Mouse (Mus musculus): ENCODE data around the gene Zfp275.
"Not testable (repeated sequence)": the region's sequence is repeated elsewhere in the genome, so short reads cannot be mapped to it uniquely, and the experiment has no call there.

Zfp275 gene

GRCm38 (mm10) chrX:73342483-73342895 lies at the start of gene Zfp275:
Gene Zfp275 (plus strand): TSS chrX:73342621.
- peak; percentile 81 for DNase-seq (ENCODE audit: low spot score)

DNA sequence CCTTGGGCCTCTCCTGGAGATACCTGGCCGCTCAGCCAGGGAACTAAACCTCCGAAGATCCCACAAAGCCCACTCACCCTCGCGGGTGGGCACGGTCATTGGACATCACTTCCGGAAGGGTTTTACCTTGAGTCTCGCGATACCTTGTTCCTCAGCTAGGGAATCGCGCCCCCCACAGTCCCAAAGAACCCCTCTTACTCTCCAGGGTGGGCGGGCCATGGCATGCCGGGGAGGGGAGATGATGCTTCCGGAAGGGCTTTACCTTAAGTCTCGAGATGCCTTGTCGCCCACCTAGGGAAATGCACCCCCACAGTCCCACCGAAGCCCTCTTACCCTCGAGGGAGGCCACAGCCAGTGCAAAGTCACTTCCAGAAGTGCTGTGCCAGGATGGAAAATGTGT lies 49.5 kb upstream of the Zfp275 start, which contains the start of the genes Xlr5a and Xlr5c:
Xlr5a (minus strand) TSS at position 101 of the 400 bp plus-strand sequence.
Xlr5c (minus strand) TSS at position 101 of the 400 bp plus-strand sequence.
- DNase-seq (ENCODE audit: low spot score) = not testable (repeated sequence)

DNA sequence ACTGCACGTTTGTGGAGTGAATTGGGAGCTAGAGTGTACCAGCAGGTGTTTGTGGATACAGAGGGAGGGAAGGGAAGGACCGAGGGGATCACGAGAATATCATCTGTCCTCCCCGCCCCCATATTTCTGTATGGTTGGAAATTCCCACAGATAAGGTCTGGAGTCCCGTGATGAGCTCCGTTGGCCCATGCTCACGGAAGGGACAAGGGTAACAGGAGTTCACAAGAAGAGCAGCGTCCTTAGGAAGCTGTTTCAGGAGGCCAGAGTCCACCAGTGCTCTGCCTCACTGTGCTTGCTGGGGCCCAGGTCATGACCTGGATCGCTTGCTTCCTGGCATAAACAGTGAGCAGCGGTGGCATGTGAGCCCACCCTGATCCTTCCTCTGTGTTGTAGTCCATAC lies 46.7 kb upstream of the Zfp275 start:
- DNase-seq (ENCODE audit: low spot score) = not testable (repeated sequence)

- DNase-seq (ENCODE audit: low spot score) = no peak
Measured at GRCm38 (mm10) chrX:73312522-73312921, 29.9 kb upstream of the Zfp275 start.

GRCm38 (mm10) chrX:73321029-73321428 lies 21.4 kb upstream of the Zfp275 start:
- DNase-seq (ENCODE audit: low spot score) = no peak

GRCm38 (mm10) chrX:73327215-73327614 lies 15.2 kb upstream of the Zfp275 start:
- no peak for DNase-seq (ENCODE audit: low spot score)

DNA sequence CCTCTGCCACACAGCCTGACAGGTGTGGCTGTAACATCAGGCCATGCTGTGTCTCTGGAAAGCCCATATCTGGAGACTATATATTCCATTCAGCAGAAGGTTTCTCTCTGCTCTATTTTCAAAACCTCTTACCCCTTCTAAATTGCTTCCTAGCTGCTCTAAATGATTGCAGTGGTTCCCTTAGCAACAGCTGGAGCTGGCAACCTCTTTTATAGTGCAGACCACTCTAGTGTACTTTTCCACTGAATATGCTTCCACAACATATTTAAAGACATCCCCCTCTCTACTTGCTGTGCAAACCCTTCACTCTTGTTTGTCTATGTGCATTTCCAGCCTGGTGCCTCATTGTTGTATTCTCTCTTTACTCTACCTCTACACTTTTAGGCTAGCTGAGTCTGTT lies 8.9 kb upstream of the Zfp275 start:
- no peak for DNase-seq (ENCODE audit: low spot score)

DNA sequence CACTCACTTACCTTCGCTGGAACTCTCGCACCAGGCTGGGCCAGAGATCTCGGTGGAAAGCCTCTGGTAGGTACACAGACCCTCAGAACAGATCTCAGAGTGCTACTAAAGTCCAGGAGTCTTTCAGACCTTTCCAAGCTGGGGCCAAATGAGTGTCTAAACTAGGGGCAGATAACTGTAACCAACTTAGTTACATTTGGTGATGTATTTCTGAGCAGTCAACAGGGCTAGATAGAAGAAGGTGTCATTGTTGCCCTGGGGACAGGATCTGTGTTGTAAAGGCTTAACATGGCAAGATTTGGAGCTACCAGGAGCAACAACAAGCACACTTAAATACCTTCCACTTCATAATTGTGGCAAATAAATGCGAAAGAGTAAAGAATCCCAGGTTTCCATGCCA lies 5.7 kb upstream of the Zfp275 start, which contains the start of gene Gm45015:
Gm45015 (minus strand) TSS at position 101 of the 400 bp plus-strand sequence.
- no peak for DNase-seq (ENCODE audit: low spot score)

DNA sequence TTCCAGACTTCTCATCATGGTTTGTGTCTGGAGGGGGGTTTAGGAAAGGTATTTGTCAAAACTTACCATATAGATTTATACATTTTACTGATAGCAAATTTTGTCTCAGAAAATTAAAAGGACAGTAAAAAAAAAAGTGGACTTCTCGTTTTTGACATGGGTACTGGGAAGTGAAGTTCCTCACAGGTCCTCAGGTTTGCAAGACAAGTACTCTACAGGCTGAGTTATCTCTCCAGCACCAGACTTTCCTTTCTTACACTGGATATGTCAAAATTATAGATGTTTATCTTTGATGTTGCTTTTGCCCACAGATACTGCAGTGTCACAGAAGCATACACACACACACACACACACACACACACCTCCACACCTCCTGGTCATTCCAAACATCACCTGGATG lies 948 bp upstream of the Zfp275 start:
- DNase-seq (ENCODE audit: low spot score) = no peak

GRCm38 (mm10) chrX:73342068-73342467 lies 353 bp upstream of the Zfp275 start:
- DNase-seq (ENCODE audit: low spot score) = no peak

DNA sequence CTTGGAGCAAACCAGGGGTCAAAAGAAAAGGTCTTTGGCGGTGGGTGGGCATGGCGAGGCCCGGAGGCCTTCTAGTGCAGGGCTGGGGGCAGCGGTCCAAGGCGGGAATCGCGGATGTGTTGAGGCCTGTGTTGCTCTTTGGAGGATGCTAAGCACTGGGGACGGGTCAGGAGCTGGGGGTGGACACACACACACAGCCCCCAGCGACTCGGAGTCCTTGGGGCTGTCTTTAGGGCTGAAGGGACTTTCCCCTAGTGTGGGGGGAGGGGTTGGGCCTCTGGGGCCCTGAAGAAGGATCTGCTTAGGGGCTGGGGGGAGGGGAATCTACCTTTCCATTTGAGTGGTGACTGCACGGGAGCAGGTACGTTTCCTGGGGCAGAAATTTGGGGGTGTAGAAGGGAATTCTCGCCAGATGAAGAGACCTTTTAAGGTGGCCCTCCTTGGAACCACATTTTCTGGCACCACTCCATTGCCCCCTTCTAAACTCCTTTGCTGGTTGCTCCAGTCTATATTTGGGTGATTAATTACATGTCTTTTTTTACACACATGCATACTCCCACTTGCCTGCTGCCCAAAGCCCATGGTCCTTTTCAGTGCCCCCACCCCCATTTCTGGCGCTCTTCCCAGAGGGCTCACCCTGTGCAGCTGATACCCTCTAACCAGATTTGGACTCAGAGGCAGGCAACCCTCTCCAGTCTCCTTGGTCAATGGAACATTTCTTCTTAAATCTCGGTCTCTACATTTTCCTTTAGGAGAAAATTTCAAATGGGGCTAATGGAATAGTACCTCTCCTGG lies 717 bp downstream of the Zfp275 start:
- DNase-seq (ENCODE audit: low spot score) = peak; percentile 26

DNA sequence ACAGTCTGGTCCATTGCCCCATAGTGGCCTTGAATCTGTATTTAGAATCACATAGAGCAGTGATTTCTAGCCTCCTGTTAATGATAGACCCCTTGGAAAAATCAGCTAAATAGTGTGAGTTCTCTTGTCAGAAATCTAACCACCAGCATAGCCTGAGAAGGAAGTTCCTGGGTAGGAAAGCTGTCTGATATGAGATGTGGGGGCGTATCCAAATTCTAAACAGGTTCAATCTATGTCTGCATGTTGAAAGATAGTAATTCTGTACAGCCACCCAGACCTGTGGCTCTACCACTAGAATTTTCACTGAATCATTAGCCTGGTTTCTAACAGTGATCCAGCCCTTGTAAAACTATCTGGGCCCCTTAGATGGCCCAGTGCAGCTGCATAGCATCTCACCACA lies 1.4 kb downstream of the Zfp275 start:
- no peak for DNase-seq (ENCODE audit: low spot score)

DNA sequence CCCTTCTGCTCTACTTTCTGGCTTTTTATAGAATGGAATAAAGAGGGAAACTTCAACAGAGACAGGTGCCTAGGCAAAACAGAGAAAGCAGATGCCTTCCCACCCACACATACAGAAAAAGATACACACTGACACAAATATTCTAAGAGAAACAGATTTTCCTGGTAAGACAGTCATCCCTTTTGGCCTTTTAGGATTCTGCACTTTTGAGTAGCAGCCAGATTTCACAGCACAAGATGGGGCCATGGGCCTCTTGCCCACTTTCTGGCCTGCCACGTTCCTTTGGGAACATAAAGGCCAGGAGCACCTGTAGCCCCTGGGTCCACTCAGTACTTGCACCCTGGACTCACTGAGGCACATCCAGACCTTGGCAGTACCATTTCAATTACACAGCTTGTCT lies 1.9 kb downstream of the Zfp275 start:
- no peak for DNase-seq (ENCODE audit: low spot score)

GRCm38 (mm10) chrX:73356163-73356562 lies 13.7 kb downstream of the Zfp275 start:
- DNase-seq (ENCODE audit: low spot score) = no peak

- no peak for DNase-seq (ENCODE audit: low spot score)
Measured at GRCm38 (mm10) chrX:73356719-73357118, 14.3 kb downstream of the Zfp275 start.

DNA sequence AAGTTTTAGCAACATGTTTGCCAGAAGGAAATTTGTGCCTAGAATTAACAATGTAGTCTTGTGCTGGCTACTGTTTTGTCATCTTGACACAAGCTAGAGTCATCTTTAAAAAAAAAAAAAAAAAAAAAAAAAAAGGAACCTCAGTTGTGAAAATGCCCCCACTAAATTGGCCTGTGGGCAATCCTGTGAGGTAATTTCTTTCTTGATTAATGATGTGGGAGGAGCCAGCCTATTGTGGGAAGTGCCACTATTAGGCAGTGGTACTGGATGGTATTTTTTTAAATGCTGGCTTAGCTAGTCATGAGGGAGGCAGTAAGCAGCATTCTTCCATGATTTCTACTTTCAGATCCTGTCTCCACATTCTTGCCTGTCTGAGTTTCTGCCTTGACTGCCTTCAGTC lies 20.9 kb downstream of the Zfp275 start:
- DNase-seq (ENCODE audit: low spot score) = no peak

- no peak for DNase-seq (ENCODE audit: low spot score)
Measured at GRCm38 (mm10) chrX:73384419-73384818, 42.0 kb downstream of the Zfp275 start.

- no peak for DNase-seq (ENCODE audit: low spot score)
Measured at GRCm38 (mm10) chrX:73384924-73385323, 42.5 kb downstream of the Zfp275 start.

DNA sequence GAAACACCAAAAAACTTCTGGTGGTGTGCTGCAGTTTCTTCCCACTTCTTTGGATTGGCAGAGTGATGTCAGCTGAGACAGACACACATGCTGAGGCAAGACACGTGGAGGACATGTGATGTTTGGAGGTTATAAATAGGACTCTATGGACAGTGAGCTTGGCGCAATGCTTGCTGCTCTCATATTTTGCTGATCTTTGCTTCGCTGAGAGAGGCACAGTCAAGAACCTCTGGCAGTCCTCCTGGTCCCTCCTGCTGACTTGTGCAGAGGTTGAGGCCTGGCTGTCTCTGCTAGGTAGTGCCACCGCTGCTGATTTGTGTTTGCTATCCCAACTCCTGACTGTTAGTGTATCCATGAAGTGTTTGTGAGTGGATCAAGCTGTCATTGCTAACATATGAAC lies 49.1 kb downstream of the Zfp275 start:
- no peak for DNase-seq (ENCODE audit: low spot score)

GRCm38 (mm10) chrX:73396446-73396845 lies 54.0 kb downstream of the Zfp275 start:
- no peak for DNase-seq (ENCODE audit: low spot score)

- DNase-seq (ENCODE audit: low spot score) = not testable (repeated sequence)
Measured at GRCm38 (mm10) chrX:73398636-73399035, 56.2 kb downstream of the Zfp275 start, which contains the start of gene Gm18336. Gene Gm18336 (minus strand): TSS chrX:73398736.

DNA sequence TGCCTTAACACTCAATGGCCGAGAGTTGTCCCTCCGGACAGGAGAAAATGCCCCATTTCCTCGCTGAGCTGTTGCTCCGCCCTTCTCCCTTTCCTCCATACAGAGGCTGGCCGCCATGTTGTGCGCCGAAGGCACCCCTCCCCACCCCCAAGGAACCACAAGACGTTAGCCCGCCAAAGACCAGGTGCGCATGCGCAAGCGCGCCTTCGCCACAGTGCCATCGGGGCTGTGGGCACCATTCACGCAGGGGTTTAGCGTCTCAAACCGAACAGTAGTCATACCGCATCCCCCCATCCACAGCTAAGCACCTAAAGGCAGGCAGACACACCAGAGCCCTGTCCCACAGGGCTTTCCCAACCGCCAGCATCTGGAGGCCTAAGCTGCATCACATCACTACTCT lies 58.5 kb downstream of the Zfp275 start:
- DNase-seq (ENCODE audit: low spot score) = no peak

DNA sequence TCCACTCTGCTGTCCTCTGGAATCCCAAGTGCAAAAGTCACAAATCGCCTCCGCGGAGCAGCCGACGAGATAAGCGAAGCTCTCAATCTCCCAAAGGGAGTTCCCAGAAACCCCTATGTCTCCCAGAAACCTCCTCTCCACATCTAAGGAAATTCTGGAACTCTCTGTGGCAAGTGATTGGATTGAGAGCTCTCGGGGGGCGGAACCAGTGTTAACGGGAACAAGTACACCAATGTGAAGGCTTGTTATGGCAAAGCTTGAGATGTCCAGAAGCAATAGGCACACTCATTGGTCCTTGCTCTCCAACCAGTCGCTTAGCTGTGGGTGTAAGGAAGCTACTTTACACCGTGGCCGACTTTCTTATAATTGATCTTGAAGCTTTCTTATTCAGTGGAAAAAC lies 59.2 kb downstream of the Zfp275 start:
- no peak for DNase-seq (ENCODE audit: low spot score)
